Mouse (Mus musculus) thymus, postnatal 0 days (tissue): ENCODE data around the gene Prl8a1. TPM values are rescaled to one million over a fixed set of nuclear protein-coding genes. Genes with fewer than 3 reads are reported as not detected.

Experiments
- DNase-seq: peaks from one replicate; pipeline ENCODE4 v3.0.0-alpha.2; 2015; ENCODE audit warnings: low spot score
- polyA plus RNA-seq: library from polyadenylated mRNA; unstranded; fragments of >200 nt; fragmentation: Nextera tagmentation; extraction: Ambion mirVana; gene quantifications from 2 replicates; pipeline ENCODE4 v1.2.1, GENCODE M21; 2015

The Prl8a1 gene
- polyA plus RNA-seq, result not detected in 2 replicates

GRCm38 (mm10) chr13:27582071-27582470, at the start of gene Prl8a1:
Gene Prl8a1 (minus strand): TSS chr13:27582171.
- no peak for DNase-seq

GRCm38 (mm10) chr13:27610482-27610881, 28.5 kb upstream of the Prl8a1 start, which contains the start of gene Prl7b1:
Gene Prl7b1 (minus strand): TSS chr13:27610582.
- DNase-seq, result no peak

GRCm38 (mm10) chr13:27564506-27564905, 17.5 kb downstream of the Prl8a1 start, which contains the start of gene Prl8a9:
Gene Prl8a9 (minus strand): TSS chr13:27564606.
- DNase-seq, result no peak

GRCm38 (mm10) chr13:27553336-27553735, 28.6 kb downstream of the Prl8a1 start:
- DNase-seq, result no peak

Other genes with a start within 250 kb of the Prl8a1 start
- gene Prl8a2, start 236.5 kb downstream of the Prl8a1 start, polyA plus RNA-seq, result 0.16 and 0.18 TPM in 2 replicates
- not detected in 2 replicates for gene Prl2b1, start 191.3 kb downstream of the Prl8a1 start, polyA plus RNA-seq
- gene Prl8a6, start 143.5 kb downstream of the Prl8a1 start, polyA plus RNA-seq, result not detected in 2 replicates
- not detected in 2 replicates for gene Prl8a8, start 69.0 kb downstream of the Prl8a1 start, polyA plus RNA-seq
- not detected in 2 replicates for gene Prl8a9, start 17.6 kb downstream of the Prl8a1 start, polyA plus RNA-seq
- not detected in 2 replicates for gene Prl7b1, start 28.4 kb upstream of the Prl8a1 start, polyA plus RNA-seq
- gene Prl7a1, start 60.3 kb upstream of the Prl8a1 start, polyA plus RNA-seq, result not detected in 2 replicates
- gene Prl7a2, start 85.9 kb upstream of the Prl8a1 start, polyA plus RNA-seq, result not detected in 2 replicates
- gene Prl7d1, start 134.6 kb upstream of the Prl8a1 start, polyA plus RNA-seq, result not detected in 2 replicates
- gene Prl7c1, start 198.6 kb upstream of the Prl8a1 start, polyA plus RNA-seq, result not detected in 2 replicates
- gene Prl2a1, start 219.5 kb upstream of the Prl8a1 start, polyA plus RNA-seq, result 0.36 and 0.44 TPM in 2 replicates